Mouse (Mus musculus) myocyte (in vitro differentiated cells): ENCODE measurements around the gene Sla2.

ENCODE experiments used
- CEBPB ChIP-seq: IDR thresholded peaks from 2 replicates; pipeline ENCODE4 v1.6.1; 2011; ENCODE audit warnings: mild to moderate bottlenecking, moderate library complexity; ENCODE audit not compliant: poor library complexity, insufficient read depth, severe bottlenecking
- MAX ChIP-seq: IDR thresholded peaks from one replicate; pipeline ENCODE4 v1.6.1; 2011; ENCODE audit warnings: low read depth, mild to moderate bottlenecking, control low read depth
- MYOD1 ChIP-seq, 3 experiments: IDR thresholded peaks; one replicate each; pipeline ENCODE4 v1.6.1; 2011; ENCODE audit warnings: control low read depth in 2 of 3, low read depth in 2 of 3, mild to moderate bottlenecking in 2 of 3, moderate library complexity in 1 of 3; ENCODE audit not compliant: insufficient read length in 2 of 3, control insufficient read depth in 1 of 3
- POLR2A ChIP-seq: IDR thresholded peaks from one replicate; pipeline ENCODE4 v1.6.1; 2011; ENCODE audit warnings: low read depth, mild to moderate bottlenecking, control low read depth, moderate library complexity; ENCODE audit not compliant: insufficient read length
- POLR2AphosphoS2 ChIP-seq: IDR thresholded peaks from one replicate; pipeline ENCODE4 v1.6.1; 2011; ENCODE audit warnings: low read depth, control low read depth; ENCODE audit not compliant: insufficient read length
- USF1 ChIP-seq: IDR thresholded peaks from one replicate; pipeline ENCODE4 v1.6.1; 2011; ENCODE audit warnings: low read depth, mild to moderate bottlenecking, control low read depth, moderate library complexity

DNA sequence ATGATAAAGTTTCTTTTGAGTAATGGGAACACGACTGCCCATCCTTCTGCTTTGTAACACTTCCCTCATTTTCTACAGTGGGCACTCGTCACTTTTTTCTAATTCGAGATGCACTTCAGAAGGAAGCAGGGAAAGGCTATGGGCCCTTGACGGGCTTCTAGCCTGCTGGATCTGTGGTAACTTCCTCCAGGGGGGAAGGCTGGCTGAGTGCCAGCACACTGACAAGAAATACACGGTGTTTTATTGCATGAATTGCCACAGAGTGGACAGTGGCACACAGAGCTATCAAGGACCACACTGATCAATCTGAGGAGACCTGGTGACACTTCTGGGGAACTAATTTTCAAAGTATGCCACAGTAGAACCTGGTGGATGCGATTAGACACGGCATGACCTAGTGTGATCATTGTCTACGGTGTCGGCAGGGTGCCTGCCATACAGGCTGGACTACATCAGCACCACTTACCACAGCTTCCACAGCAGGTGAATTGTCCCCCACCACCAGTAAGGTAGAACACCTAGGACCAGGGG, 9.5 kb upstream of the Sla2 start:
- no peak for TF ChIP-seq POLR2A
- no peak for TF ChIP-seq CEBPB
- no peak for TF ChIP-seq MAX
- TF ChIP-seq USF1 = no peak
- TF ChIP-seq POLR2AphosphoS2 = no peak
- TF ChIP-seq MYOD1 (IDR thresholded peaks at IDR 0.05; ENCODE audit: control insufficient read depth in 1 of 3, insufficient read length in 2 of 3, low read depth in 2 of 3) = no peak
